Mouse (Mus musculus): ENCODE measurements around the gene Pik3c2a.
A peak's percentile ranks its signal among the peaks of the same experiment; 100 is the strongest.
"Not testable (repeated sequence)": the region's sequence is repeated elsewhere in the genome, so short reads cannot be mapped to it uniquely, and the experiment has no call there.

DNA sequence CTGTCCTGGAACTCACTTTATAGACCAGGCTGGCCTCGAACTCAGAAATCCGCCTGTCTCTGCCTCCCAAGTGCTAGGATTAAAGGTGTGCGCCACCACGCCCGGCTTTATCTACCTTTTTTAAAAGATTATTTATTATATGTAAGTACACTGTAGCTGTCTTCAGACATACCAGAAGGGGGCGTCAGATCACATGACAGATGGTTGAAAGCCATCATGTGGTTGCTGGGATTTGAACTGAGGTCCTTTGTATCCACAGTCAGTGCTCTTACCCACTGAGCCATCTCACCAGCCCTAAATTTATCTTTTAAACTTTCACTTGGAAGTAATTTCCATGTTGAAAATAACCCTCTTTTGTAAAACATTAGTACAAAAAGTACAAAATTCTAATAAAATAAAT lies 64.1 kb downstream of the Pik3c2a start:
- not testable (repeated sequence) for TF ChIP-seq POLR2A (IDR thresholded peaks at IDR 0.05; ENCODE audit: control insufficient read depth in 1 of 2, insufficient read depth in 1 of 2, low read depth in 1 of 2, low read length in 2 of 2, poor library complexity in 1 of 2); NRF1 (IDR thresholded peaks at IDR 0.05; ENCODE audit: insufficient read depth, low read depth, low read length, poor library complexity, severe bottlenecking); CTCF (IDR thresholded peaks at IDR 0.05 in 2 of 3, conservative IDR thresholded peaks at IDR 0.05 in 1 of 3; ENCODE audit: control insufficient read depth in 1 of 3, insufficient read depth in 1 of 3, low read depth in 2 of 3, low read length in 3 of 3, poor library complexity in 1 of 3, severe bottlenecking in 1 of 3); GATA1 (IDR thresholded peaks at IDR 0.05; ENCODE audit: low read depth, low read length); ELF1 (IDR thresholded peaks at IDR 0.05; ENCODE audit: low read depth, low read length); HCFC1 (IDR thresholded peaks at IDR 0.05; ENCODE audit: low read depth, low read length); USF1 (IDR thresholded peaks at IDR 0.05; ENCODE audit: low read depth, low read length); MYC (IDR thresholded peaks at IDR 0.05; ENCODE audit: low read depth, low read length); KAT2A (conservative IDR thresholded peaks at IDR 0.05; ENCODE audit: low read depth, low read length); RCOR1 (IDR thresholded peaks at IDR 0.05; ENCODE audit: low read depth, low read length); TCF12 (IDR thresholded peaks at IDR 0.05; ENCODE audit: low read depth, low read length)
- TF ChIP-seq TBP (IDR thresholded peaks at IDR 0.05; ENCODE audit: low read depth, low read length), result 0 out of 2 replicates have a peak, but pooled peaks have one; percentile 31
